Mouse (Mus musculus) MEL (cell line): ENCODE data around the gene Abcc2.

Source experiments
- ELF1 ChIP-seq: IDR thresholded peaks from 2 replicates; pipeline ENCODE4 v1.6.1; 2014; ENCODE audit warnings: low read depth, mild to moderate bottlenecking, inconsistent platforms, low read length, improper control_type of control experiment, moderate library complexity
- GATA1 ChIP-seq: IDR thresholded peaks from 2 replicates; pipeline ENCODE4 v1.6.1; 2011; ENCODE audit warnings: low read depth, low read length, improper control_type of control experiment
- MAFK ChIP-seq: IDR thresholded peaks from 2 replicates; pipeline ENCODE4 v1.6.1; 2011; ENCODE audit warnings: low read depth, mild to moderate bottlenecking, low read length, improper control_type of control experiment, borderline replicate concordance
- POLR2A ChIP-seq, 2 experiments: IDR thresholded peaks; 2 replicates each; pipeline ENCODE4 v1.6.1; 2011 to 2012; ENCODE audit warnings: low read length in 2 of 2, mild to moderate bottlenecking in 2 of 2, control low read depth in 1 of 2, improper control_type of control experiment in 1 of 2, low read depth in 1 of 2, moderate library complexity in 1 of 2; ENCODE audit not compliant: control insufficient read depth in 1 of 2, insufficient read depth in 1 of 2, poor library complexity in 1 of 2

DNA sequence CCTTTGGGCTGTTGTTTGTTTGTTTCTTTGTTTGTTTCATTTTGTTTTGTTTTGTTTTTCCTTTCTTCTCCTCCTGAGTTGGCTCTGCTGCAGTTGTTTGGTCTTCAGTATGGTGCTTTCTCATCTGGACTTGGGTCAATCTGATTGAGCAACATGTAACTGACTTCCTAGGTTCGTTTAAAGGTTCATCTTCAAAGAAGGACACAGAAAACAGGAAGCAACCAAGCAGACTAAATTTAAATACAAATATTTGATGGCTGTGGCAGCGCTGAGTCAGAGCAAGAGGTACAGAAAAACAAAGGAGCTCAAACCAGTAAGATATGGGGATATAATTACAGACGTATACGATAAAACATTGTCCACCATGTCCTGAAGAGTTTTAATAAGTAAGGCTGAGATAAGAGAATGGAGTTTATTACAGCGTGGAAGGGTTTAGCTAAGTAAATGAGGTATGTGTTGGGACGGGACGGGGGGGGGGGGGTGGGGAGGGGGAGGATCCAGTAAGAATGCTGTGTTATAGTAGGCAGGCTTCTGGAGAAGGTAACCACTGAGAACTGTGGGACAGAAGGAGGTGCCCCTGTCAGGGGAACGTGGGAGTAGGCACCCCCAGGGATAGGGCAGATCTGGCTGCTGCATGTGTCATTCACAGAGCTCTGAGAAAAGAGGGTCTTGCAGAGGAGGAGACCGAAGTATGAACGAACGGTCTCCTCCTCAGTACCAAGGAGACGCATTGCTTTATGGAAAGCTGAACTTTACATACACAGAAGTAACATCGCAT lies 4.4 kb downstream of the Abcc2 start:
- TF ChIP-seq GATA1 (no peak), ELF1 (0 out of 2 replicates have a peak, but pooled peaks have one; percentile 16), MAFK (no peak), POLR2A (IDR thresholded peaks at IDR 0.05; ENCODE audit: control insufficient read depth in 1 of 2, insufficient read depth in 1 of 2, low read depth in 1 of 2, low read length in 2 of 2, poor library complexity in 1 of 2) (no peak)
